Mouse (Mus musculus) intestine, embryonic 14.5 days (tissue): ENCODE measurements around the gene Becn1. TPM values are rescaled to one million over a fixed set of nuclear protein-coding genes. Genes with fewer than 3 reads are reported as not detected.
"Not testable (repeated sequence)": the region's sequence is repeated elsewhere in the genome, so short reads cannot be mapped to it uniquely, and the experiment has no call there.

Experiments
- ATAC-seq: fragments of 200-750 bp; cut with Nextera tagmentation; replicated peaks from 2 replicates; pipeline ENCODE4 v1.8.0; 2017; ENCODE audit warnings: low read depth, moderate number of reproducible peaks, moderate TSS enrichment, moderate library complexity; ENCODE audit not compliant: low FRiP score, low TSS enrichment
- DNase-seq: peaks from one replicate; pipeline ENCODE4 v3.0.0-alpha.2; 2018; ENCODE audit warnings: low spot score
- H3K27ac ChIP-seq: fragments of 300-500 bp; sonication (generic); 2 replicates; pipeline ENCODE4 v1.5.1; 2014; ENCODE audit warnings: low read depth, mild to moderate bottlenecking, control low read depth
- H3K27me3 ChIP-seq: fragments of 300-500 bp; sonication (generic); replicated peaks from 2 replicates; pipeline ENCODE4 v1.6.1; 2014; ENCODE audit warnings: low read length, control low read depth; ENCODE audit not compliant: control insufficient read depth, insufficient read depth
- H3K36me3 ChIP-seq: fragments of 300-500 bp; sonication (generic); 2 replicates; pipeline ENCODE4 v1.6.1; 2014; ENCODE audit warnings: low read length, control low read depth; ENCODE audit not compliant: control insufficient read depth, insufficient read depth
- H3K4me1 ChIP-seq: fragments of 300-500 bp; sonication (generic); replicated peaks from 2 replicates; pipeline ENCODE4 v1.6.1; 2014; ENCODE audit warnings: low read length, control low read depth, mixed read lengths; ENCODE audit not compliant: control insufficient read depth, insufficient read depth
- H3K4me2 ChIP-seq: fragments of 300-500 bp; sonication (generic); 2 replicates; pipeline ENCODE4 v1.6.1; 2014; ENCODE audit warnings: low read length
- H3K4me3 ChIP-seq: fragments of 300-500 bp; sonication (generic); 2 replicates; pipeline ENCODE4 v1.5.1; 2014; ENCODE audit warnings: low read depth, low read length, control low read depth, mixed read lengths
- H3K9ac ChIP-seq: fragments of 300-500 bp; sonication (generic); 2 replicates; pipeline ENCODE4 v1.6.1; 2014; ENCODE audit warnings: mild to moderate bottlenecking, low read length
- H3K9me3 ChIP-seq: fragments of 300-500 bp; sonication (generic); 2 replicates; pipeline ENCODE4 v1.6.1; 2016; ENCODE audit warnings: low read length, control low read depth; ENCODE audit not compliant: control insufficient read depth
- WGBS: fragments of 180-500 bp; shearing (Covaris S2); extraction: QIAGEN DNeasy Blood & Tissue Kit; methylation state at CpG from one replicate; pipeline ENCODE4 v1.1.7; 2014; 5-methylcytosine and 5-hydroxymethylcytosine counted together
- polyA plus RNA-seq: library from polyadenylated mRNA; unstranded; fragments of >200 nt; fragmentation: Nextera tagmentation; extraction: Ambion mirVana; gene quantifications from 2 replicates; pipeline ENCODE4 v1.2.1, GENCODE M21; 2014

Becn1 gene
- polyA plus RNA-seq, 1 experiment from 2014 or later, result 141 TPM

DNA sequence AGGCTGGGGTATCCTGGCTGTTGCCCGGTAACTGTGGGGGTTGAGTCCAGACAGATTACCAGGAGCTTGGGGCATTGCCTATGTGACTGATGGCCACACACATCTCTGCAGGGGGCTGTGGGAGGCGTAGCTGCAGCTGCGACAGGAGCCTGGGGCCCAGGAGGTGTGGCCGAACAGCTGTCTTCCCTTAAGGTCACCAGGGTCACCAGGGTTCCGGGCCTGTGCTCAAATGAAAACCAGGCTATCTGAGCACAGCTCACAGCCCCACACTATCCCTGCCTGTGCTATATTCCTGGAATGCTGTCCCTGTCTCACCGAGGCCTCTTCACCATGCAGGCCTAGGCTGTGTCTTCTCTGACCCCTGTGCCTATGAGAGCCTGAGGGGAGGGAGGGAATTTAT is 32.4 kb upstream of the Becn1 start:
- 27% methylated on average over 6 of the region's 6 CpGs for WGBS
- Histone ChIP-seq H3K36me3 (no peaks in the 10 kb centered on the region), H3K4me2 (no peak overlapping the region), H3K27ac (no peak overlapping the region), H3K9ac (no peak overlapping the region), H3K4me3 (no peak overlapping the region), H3K9me3 (no peaks in the 10 kb centered on the region), H3K27me3 (no peaks in the 10 kb centered on the region), H3K4me1 (peaks cover 24% of the 10 kb centered on the region)
- DNase-seq, result no peak
- no peak for ATAC-seq

DNA sequence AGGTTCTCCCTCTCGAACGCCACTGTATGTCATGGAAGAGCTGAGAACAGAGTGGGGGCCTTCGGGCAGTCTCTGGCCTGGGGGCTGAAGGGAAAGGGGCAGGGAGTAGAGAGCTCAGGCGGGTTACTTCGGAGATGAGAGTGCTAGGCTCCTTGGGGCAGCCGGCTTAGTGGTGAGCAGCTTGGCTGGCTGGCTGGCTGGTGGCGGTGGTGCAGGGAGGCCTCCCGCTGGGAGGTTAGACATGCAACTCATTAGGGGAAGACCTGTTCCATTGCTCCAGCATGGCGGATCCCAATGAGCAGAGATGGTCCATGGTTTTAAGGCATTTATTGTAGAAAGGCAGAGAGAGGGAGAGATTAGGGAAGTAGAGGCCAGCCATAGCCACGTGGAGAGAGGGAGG is 31.9 kb upstream of the Becn1 start:
- Histone ChIP-seq H3K27me3 (no peaks in the 10 kb centered on the region), H3K36me3 (no peaks in the 10 kb centered on the region), H3K4me2 (no peak overlapping the region), H3K4me1 (peaks cover 19% of the 10 kb centered on the region), H3K9me3 (no peaks in the 10 kb centered on the region), H3K4me3 (no peak overlapping the region), H3K9ac (no peak overlapping the region), H3K27ac (no peak overlapping the region)
- ATAC-seq (no peak), DNase-seq (no peak)
- WGBS, result 47% methylated on average over 10 of the region's 10 CpGs

DNA sequence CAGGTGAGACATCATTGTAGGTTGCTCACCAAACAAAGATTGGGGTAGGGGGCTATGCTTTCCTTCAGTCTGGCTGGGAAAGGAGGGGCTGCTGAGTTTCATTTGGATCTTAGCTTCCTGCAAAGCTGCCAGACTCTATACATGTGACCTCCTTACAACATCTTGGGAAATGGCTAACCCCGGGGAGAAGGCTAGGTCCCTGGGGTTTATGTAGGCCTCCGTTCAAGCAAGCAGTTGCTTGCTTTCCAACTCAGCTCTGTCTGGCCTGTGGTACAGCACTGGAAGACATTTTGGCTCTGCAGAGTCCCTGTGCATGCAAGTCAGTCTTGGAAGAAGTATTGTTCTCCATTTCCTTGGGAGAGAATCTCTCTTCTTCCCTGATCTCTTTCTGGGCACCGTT is 30.5 kb upstream of the Becn1 start:
- 84% methylated on average over 3 of the region's 3 CpGs for WGBS
- Histone ChIP-seq H3K27ac (no peak overlapping the region), H3K4me3 (no peak overlapping the region), H3K36me3 (no peaks in the 10 kb centered on the region), H3K4me1 (peaks cover 9% of the 10 kb centered on the region), H3K4me2 (no peak overlapping the region; the same call in 1 of the 2 replicates), H3K27me3 (no peaks in the 10 kb centered on the region), H3K9me3 (no peaks in the 10 kb centered on the region), H3K9ac (no peak overlapping the region)
- no peak for ATAC-seq
- DNase-seq, result no peak

DNA sequence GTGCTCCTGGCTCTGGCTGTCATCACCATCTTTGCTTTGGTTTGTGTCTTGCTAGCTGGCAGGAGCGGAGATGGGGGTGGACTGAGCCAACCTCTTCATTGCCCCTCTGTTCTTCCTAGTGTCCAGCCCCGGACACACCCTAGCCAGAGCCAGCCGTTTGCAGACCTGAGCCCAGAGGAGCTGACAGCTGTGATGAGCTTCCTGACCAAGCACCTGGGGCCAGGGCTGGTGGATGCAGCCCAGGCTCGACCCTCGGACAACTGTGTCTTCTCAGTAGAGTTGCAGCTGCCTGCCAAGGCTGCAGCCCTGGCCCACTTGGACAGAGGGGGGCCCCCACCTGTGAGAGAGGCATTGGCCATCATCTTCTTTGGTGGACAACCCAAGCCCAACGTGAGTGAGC is 28.9 kb upstream of the Becn1 start:
- H3K27me3 ChIP-seq, result not testable (repeated sequence)

DNA sequence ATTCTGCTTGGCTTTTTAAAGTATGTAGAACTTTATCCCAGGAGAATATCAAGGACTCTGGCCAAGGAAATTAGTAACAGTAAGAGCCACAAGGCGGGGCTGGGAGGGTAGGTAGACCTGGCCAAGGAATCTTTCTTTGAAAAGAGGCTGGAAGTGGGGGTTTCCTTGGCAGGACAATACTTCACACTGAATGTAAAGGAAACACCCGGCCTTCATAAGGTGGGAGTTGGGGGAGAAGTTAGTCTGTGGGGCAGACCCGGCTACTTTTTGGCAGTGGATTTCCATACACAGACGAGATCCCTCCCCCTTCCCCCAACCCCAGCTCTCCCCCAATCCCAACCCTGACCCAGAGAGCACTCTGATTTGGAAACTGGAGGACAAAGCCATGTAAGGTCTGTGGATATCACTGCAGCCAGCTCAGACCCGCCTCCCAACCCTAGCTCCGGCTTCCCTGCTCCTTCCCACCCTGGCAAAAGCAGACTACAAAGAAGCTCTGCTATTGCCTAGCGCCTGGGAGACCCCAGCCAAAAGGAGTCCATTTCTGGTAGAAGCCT is 28.4 kb upstream of the Becn1 start, which contains the start of gene Aoc3:
Gene Aoc3, plus strand, starts transcription at position 235 of the 554 bp plus-strand sequence.
- Histone ChIP-seq H3K36me3 (peaks cover 10% of the 10 kb centered on the region), H3K4me3 (no peak within 1 kb of the TSS), H3K27me3 (no peaks in the 10 kb centered on the region), H3K9ac (no peak within 1 kb of the TSS), H3K9me3 (no peaks in the 10 kb centered on the region), H3K4me2 (no peak within 1 kb of the TSS), H3K4me1 (no peaks in the 10 kb centered on the region; the same call in 1 of the 2 replicates), H3K27ac (no peak within 1 kb of the TSS)
- DNase-seq (no peak), ATAC-seq (no peak)
- WGBS, result 67% methylated on average over 7 of the region's 7 CpGs

More for the DNA sequence above, 28.9 kb upstream of the Becn1 start:
- not testable (repeated sequence) for H3K9ac ChIP-seq, H3K4me3 ChIP-seq, H3K4me1 ChIP-seq, H3K27ac ChIP-seq, DNase-seq, H3K4me2 ChIP-seq, H3K9me3 ChIP-seq, ATAC-seq, H3K36me3 ChIP-seq
- 72% methylated on average over 6 of the region's 6 CpGs for WGBS

DNA sequence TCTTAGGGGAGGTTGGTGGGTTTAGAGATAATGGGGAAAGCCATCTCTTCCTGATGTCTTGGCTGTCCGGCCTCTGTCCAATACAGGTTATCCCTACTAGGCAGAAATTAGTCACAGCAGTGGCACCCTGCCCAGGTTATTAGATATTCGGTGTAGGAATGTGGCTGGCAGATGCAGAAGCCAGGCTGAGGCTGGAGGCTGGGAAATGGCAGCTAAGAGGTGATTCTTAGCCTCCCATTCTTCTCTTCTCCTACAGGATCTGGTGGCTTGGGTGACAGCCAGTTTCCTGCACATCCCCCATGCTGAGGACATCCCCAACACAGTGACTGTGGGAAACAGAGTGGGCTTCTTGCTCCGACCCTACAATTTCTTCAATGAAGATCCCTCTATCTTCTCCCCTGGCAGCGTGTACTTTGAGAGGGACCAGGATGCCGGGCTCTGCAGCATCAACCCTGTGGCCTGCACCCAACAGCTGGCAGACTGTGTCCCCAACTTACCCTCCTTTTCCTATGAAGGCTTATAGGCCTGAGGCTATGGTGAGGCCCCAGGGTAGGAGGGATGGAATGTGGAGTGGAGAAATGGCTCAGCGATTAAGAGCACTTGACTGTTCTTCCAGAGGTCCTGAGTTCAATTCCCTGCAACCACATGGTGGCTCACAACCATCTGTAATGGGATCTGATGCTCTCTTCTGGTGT is 27.0 kb upstream of the Becn1 start:
- H3K36me3 ChIP-seq, result peaks cover 24% of the 10 kb centered on the region
- no peak overlapping the region for H3K4me3 ChIP-seq
- DNase-seq (no peak), ATAC-seq (no peak)
- H3K9ac ChIP-seq, result no peak overlapping the region
- no peaks in the 10 kb centered on the region for H3K27me3 ChIP-seq
- no peak overlapping the region for H3K27ac ChIP-seq
- 82% methylated on average over 6 of the region's 6 CpGs for WGBS
- no peaks in the 10 kb centered on the region for H3K9me3 ChIP-seq
- no peaks in the 10 kb centered on the region for H3K4me1 ChIP-seq
- no peak overlapping the region for H3K4me2 ChIP-seq

DNA sequence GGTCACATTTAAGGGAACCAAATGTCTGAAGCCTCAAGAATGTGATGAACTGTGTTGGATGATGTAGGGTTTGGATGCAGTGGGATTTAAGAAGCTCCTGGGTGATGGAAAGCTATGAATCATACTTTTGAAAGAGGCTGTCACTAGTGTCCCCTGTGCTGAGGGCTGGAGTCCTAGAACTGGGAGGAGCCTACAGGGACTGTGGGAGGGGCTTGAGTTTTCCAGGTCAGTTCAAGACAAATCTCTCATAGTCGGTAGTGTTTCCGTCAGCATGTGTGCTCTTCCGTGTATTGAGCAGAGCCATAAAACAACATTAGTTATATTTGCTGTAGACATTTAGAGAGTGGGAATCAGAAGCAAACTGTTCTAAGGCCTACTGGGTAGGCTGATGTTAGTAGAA is 25.2 kb upstream of the Becn1 start:
- no peak for DNase-seq

DNA sequence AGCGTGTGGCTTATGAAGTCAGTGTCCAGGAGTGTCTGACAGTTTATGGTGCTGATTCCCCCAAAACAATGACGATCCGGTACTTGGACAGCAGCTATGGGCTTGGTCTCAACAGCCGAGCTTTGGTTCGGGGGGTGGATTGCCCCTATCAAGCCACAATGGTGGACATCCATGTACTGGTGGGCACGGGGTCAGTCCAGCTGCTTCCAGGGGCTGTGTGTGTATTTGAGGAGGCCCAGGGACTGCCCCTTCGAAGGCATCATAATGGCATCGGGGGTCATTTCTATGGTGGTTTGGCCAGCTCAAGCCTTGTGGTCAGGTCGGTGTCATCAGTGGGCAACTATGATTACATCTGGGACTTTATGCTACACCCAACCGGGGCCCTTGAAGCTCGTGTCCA is 24.1 kb upstream of the Becn1 start:
- no peak overlapping the region for H3K27ac ChIP-seq
- ATAC-seq, result no peak
- H3K9me3 ChIP-seq, result no peaks in the 10 kb centered on the region
- H3K27me3 ChIP-seq, result no peaks in the 10 kb centered on the region
- H3K4me2 ChIP-seq, result no peak overlapping the region
- peaks cover 53% of the 10 kb centered on the region for H3K36me3 ChIP-seq
- no peaks in the 10 kb centered on the region for H3K4me1 ChIP-seq
- H3K4me3 ChIP-seq, result no peak overlapping the region
- no peak for DNase-seq
- no peak overlapping the region for H3K9ac ChIP-seq
- 87% methylated on average over 11 of the region's 11 CpGs for WGBS

More for the DNA sequence above, 25.2 kb upstream of the Becn1 start:
- H3K4me2 ChIP-seq, result no peak overlapping the region
- no peaks in the 10 kb centered on the region for H3K9me3 ChIP-seq
- H3K36me3 ChIP-seq, result peaks cover 42% of the 10 kb centered on the region
- no peak overlapping the region for H3K4me3 ChIP-seq
- ATAC-seq, result no peak
- H3K9ac ChIP-seq, result no peak overlapping the region
- H3K27ac ChIP-seq, result no peak overlapping the region
- no peaks in the 10 kb centered on the region for H3K27me3 ChIP-seq
- H3K4me1 ChIP-seq, result no peaks in the 10 kb centered on the region
- WGBS, result 43% methylated on average over 3 of the region's 3 CpGs

DNA sequence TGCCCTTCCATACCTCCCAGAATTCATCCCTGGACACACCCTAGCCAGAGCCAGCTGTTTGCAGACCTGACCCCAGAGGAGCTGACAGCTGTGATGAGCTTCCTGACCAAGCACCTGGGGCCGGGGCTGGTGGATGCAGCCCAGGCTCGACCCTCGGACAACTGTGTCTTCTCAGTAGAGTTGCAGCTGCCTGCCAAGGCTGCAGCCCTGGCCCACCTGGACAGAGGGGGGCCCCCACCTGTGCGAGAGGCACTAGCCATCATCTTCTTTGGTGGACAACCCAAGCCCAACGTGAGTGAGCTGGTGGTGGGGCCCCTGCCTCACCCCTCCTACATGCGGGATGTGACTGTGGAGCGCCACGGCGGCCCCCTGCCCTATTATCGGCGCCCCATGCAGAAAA is 23.1 kb upstream of the Becn1 start:
- H3K4me3 ChIP-seq, H3K27me3 ChIP-seq, ATAC-seq, DNase-seq, H3K4me1 ChIP-seq, H3K9me3 ChIP-seq, H3K9ac ChIP-seq, H3K4me2 ChIP-seq, H3K27ac ChIP-seq: not testable (repeated sequence)
- H3K36me3 ChIP-seq, result peaks cover 63% of the 10 kb centered on the region
- 95% methylated on average over 11 of the region's 11 CpGs for WGBS
